Mouse (Mus musculus): ENCODE results near the gene Palm3. TPM values are rescaled to one million over a fixed set of nuclear protein-coding genes. Genes with fewer than 3 reads are reported as not detected.

Gene Palm3
- polyA plus RNA-seq, 1 experiment from 2014 or later: 1.2 TPM

DNA sequence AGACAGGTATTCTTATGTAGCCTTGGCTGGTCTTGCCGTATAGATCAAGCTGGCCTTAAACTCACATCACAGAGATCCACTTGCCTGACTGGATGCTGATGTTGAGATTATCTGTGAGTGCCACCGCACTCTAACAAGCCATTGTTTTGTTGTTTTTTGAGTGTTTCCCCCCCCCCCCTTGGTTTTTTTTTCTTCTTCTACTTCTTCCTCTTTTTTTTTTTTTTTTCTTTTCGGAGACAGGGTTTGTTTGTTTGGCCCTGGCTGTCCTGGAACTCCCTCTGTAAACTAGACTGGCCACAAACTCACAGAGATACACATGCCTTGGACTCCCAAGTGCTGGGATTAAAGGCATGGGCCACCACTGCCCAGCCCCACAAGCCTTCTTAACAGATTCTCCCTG, 27.2 kb upstream of the Palm3 start:
- 61% methylated on average over 3 of the region's 3 CpGs for WGBS
- peaks cover 20% of the 10 kb centered on the region for H3K36me3 ChIP-seq (ENCODE audit: control insufficient read depth, insufficient read depth, low read length)

DNA sequence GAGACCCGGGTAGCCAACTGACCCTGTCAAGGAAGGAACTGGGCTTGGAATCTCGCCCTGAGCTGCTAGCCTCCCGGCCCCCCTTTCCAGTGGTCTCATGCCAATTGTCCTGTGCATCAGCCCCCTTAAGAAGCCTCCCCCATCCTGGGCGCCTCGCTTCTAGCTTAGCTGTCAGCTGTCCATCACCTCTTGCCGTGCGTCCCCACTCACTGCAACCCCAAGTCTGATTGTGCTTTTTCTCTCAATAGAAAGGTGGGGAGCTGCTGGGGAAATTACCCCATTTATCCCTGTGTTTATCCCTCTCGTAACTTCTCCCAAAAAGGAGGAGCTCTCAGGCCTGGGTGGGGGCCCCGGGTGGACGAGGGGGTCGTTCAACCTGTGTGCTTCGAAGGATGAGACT, 25.3 kb upstream of the Palm3 start:
- H3K4me1 ChIP-seq (replicated peaks; ENCODE audit: control insufficient read depth, insufficient read depth, low read length): peaks cover 24% of the 10 kb centered on the region
- peak overlapping the region; percentile 96 for H3K4me2 ChIP-seq
- WGBS: 31% methylated on average over 12 of the region's 12 CpGs
- ATAC-seq (replicated peaks; ENCODE audit: low FRiP score) (no peak), DNase-seq (ENCODE audit: low spot score) (no peak)
- 0 out of 2 replicates have a peak, but pooled peaks cover 2% of the 10 kb centered on the region for H3K27me3 ChIP-seq (replicated peaks; ENCODE audit: control insufficient read depth, insufficient read depth, low read length)
- peaks cover 23% of the 10 kb centered on the region for H3K36me3 ChIP-seq (ENCODE audit: control insufficient read depth, insufficient read depth, low read length)
- H3K9ac ChIP-seq (ENCODE audit: low read depth, low read length): peak overlapping the region; percentile 96
- peak overlapping the region; percentile 92 for H3K4me3 ChIP-seq (ENCODE audit: low read depth, low read length)
- no peaks in the 10 kb centered on the region for H3K9me3 ChIP-seq (ENCODE audit: control insufficient read depth, low read length)
- peak overlapping the region; percentile 96 for H3K27ac ChIP-seq (ENCODE audit: low read depth, low read length)

More for the DNA sequence above, 27.2 kb upstream of the Palm3 start:
- DNase-seq (ENCODE audit: low spot score) (no peak), ATAC-seq (replicated peaks; ENCODE audit: low FRiP score) (no peak)
- Histone ChIP-seq H3K9ac (ENCODE audit: low read depth, low read length) (no peak overlapping the region), H3K27ac (ENCODE audit: low read depth, low read length) (no peak overlapping the region), H3K4me3 (ENCODE audit: low read depth, low read length) (no peak overlapping the region), H3K27me3 (replicated peaks; ENCODE audit: control insufficient read depth, insufficient read depth, low read length) (no peaks in the 10 kb centered on the region), H3K4me1 (replicated peaks; ENCODE audit: control insufficient read depth, insufficient read depth, low read length) (peaks cover 19% of the 10 kb centered on the region), H3K4me2 (no peak overlapping the region), H3K9me3 (ENCODE audit: control insufficient read depth, low read length) (no peaks in the 10 kb centered on the region)

- H3K9ac ChIP-seq (ENCODE audit: low read depth, low read length): peak overlapping the region; percentile 96
- H3K4me3 ChIP-seq (ENCODE audit: low read depth, low read length): peak overlapping the region; percentile 92
- H3K4me1 ChIP-seq (replicated peaks; ENCODE audit: control insufficient read depth, insufficient read depth, low read length): peaks cover 27% of the 10 kb centered on the region
- DNase-seq (ENCODE audit: low spot score) (peak; percentile 84), ATAC-seq (replicated peaks; ENCODE audit: low FRiP score) (peak; percentile 87)
- 0 out of 2 replicates have a peak, but pooled peaks cover 2% of the 10 kb centered on the region for H3K27me3 ChIP-seq (replicated peaks; ENCODE audit: control insufficient read depth, insufficient read depth, low read length)
- 2% methylated on average over 53 of the region's 103 CpGs for WGBS
- peak overlapping the region; percentile 96 for H3K4me2 ChIP-seq
- H3K9me3 ChIP-seq (ENCODE audit: control insufficient read depth, low read length): no peaks in the 10 kb centered on the region
- peaks cover 21% of the 10 kb centered on the region for H3K36me3 ChIP-seq (ENCODE audit: control insufficient read depth, insufficient read depth, low read length)
- H3K27ac ChIP-seq (ENCODE audit: low read depth, low read length): peak overlapping the region; percentile 96
These were observed 24.4 kb upstream of the Palm3 start for GRCm38 (mm10) chr8:83996567-83997505.

DNA sequence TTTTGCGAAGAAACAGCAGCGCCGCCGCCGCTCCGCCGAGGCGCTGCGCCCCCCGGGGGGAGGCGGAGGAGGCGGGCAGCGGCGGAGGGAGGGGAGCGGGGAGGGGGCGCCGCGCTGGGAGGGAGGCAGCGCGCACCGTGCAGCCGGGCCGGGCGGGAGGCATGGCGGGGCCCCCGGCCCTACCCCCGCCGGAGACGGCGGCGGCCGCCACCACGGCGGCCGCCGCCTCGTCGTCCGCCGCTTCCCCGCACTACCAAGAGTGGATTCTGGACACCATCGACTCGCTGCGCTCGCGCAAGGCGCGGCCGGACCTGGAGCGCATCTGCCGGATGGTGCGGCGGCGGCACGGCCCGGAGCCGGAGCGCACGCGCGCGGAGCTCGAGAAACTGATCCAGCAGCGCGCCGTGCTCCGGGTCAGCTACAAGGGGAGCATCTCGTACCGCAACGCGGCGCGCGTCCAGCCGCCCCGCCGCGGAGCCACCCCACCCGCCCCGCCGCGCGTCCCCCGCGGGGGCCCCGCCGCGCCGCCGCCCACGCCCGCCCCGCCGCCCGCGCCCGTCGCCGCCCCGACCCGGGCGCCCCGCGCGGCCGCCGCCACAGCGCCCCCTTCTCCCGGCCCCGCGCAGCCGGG, 23.6 kb upstream of the Palm3 start, which contains the start of gene Samd1:
Samd1 (plus strand) TSS at position 162 of the 631 bp plus-strand sequence.
- 0 out of 2 replicates have a peak, but pooled peaks cover 2% of the 10 kb centered on the region for H3K27me3 ChIP-seq (replicated peaks; ENCODE audit: control insufficient read depth, insufficient read depth, low read length)
- ATAC-seq (replicated peaks; ENCODE audit: low FRiP score) (no peak), DNase-seq (ENCODE audit: low spot score) (no peak)
- H3K9ac ChIP-seq (ENCODE audit: low read depth, low read length): peak within 1 kb of the TSS; percentile 96
- peak within 1 kb of the TSS; percentile 96 for H3K27ac ChIP-seq (ENCODE audit: low read depth, low read length)
- peak within 1 kb of the TSS; percentile 92 for H3K4me3 ChIP-seq (ENCODE audit: low read depth, low read length)
- H3K36me3 ChIP-seq (ENCODE audit: control insufficient read depth, insufficient read depth, low read length): peaks cover 18% of the 10 kb centered on the region
- H3K4me2 ChIP-seq: peak within 1 kb of the TSS; percentile 96
- peaks cover 20% of the 10 kb centered on the region for H3K4me1 ChIP-seq (replicated peaks; ENCODE audit: control insufficient read depth, insufficient read depth, low read length)
- WGBS: under 1% methylated on average over 44 of the region's 112 CpGs
- H3K9me3 ChIP-seq (ENCODE audit: control insufficient read depth, low read length): no peaks in the 10 kb centered on the region

DNA sequence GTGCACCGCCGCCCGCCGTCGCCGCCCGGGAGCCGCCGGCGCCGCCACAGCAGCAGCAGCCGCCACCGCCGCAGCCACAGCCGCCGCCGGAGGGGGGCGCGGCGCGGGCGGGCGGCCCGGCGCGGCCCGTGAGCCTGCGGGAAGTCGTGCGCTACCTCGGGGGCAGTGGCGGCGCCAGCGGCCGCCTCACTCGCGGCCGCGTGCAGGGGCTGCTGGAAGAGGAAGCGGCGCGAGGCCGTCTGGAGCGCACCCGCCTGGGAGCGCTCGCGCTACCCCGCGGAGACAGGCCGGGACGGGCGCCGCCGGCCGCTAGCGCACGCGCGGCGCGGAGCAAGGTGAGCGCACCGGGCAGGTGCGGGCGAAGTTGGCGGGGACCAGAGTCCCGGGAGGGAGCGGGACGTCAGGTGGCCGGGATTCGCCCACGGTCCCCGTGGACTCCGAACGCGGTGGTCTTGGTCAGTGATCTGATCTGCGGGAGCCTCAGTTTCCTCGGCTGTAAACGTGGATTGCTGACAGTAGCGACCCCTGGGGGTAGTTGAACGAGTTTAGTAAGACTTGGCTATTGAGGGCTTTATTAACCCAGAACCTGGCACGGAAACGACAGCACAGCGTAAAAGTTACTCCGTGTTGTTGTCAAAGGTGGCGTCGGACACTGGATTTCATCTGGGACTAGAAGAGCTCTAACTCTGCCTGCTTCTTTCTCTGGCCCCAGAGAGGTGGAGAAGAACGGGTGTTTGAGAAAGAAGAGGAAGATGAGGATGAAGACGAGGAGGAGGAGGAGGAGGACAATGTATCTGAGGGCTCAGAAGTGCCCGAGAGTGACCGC, 22.8 kb upstream of the Palm3 start:
- DNase-seq (ENCODE audit: low spot score) (peak; percentile 74), ATAC-seq (replicated peaks; ENCODE audit: low FRiP score) (peak; percentile 20)
- 0 out of 2 replicates have a peak, but pooled peaks cover 2% of the 10 kb centered on the region for H3K27me3 ChIP-seq (replicated peaks; ENCODE audit: control insufficient read depth, insufficient read depth, low read length)
- H3K4me3 ChIP-seq (ENCODE audit: low read depth, low read length): peak overlapping the region; percentile 92
- H3K27ac ChIP-seq (ENCODE audit: low read depth, low read length): peak overlapping the region; percentile 96
- H3K9me3 ChIP-seq (ENCODE audit: control insufficient read depth, low read length): no peaks in the 10 kb centered on the region
- H3K4me1 ChIP-seq (replicated peaks; ENCODE audit: control insufficient read depth, insufficient read depth, low read length): peaks cover 23% of the 10 kb centered on the region
- peak overlapping the region; percentile 74 for H3K4me2 ChIP-seq
- peak overlapping the region; percentile 96 for H3K9ac ChIP-seq (ENCODE audit: low read depth, low read length)
- H3K36me3 ChIP-seq (ENCODE audit: control insufficient read depth, insufficient read depth, low read length): peaks cover 18% of the 10 kb centered on the region
- WGBS: 1% methylated on average over 80 of the region's 92 CpGs

- Histone ChIP-seq H3K9me3 (ENCODE audit: control insufficient read depth, low read length) (no peaks in the 10 kb centered on the region), H3K4me1 (replicated peaks; ENCODE audit: control insufficient read depth, insufficient read depth, low read length) (peaks cover 24% of the 10 kb centered on the region), H3K27ac (ENCODE audit: low read depth, low read length) (no peak overlapping the region), H3K4me2 (peak overlapping the region; percentile 74), H3K9ac (ENCODE audit: low read depth, low read length) (peak overlapping the region; percentile 96), H3K36me3 (ENCODE audit: control insufficient read depth, insufficient read depth, low read length) (peaks cover 18% of the 10 kb centered on the region), H3K4me3 (ENCODE audit: low read depth, low read length) (peak overlapping the region; percentile 92), H3K27me3 (replicated peaks; ENCODE audit: control insufficient read depth, insufficient read depth, low read length) (0 out of 2 replicates have a peak, but pooled peaks cover 2% of the 10 kb centered on the region)
- WGBS: 71% methylated on average over 16 of the region's 16 CpGs
- ATAC-seq (replicated peaks; ENCODE audit: low FRiP score) (no peak), DNase-seq (ENCODE audit: low spot score) (no peak)
These were observed 22.1 kb upstream of the Palm3 start for GRCm38 (mm10) chr8:83999057-83999705.

- peaks cover 27% of the 10 kb centered on the region for H3K4me1 ChIP-seq (replicated peaks; ENCODE audit: control insufficient read depth, insufficient read depth, low read length)
- no peak overlapping the region for H3K9ac ChIP-seq (ENCODE audit: low read depth, low read length)
- no peak overlapping the region for H3K27ac ChIP-seq (ENCODE audit: low read depth, low read length)
- WGBS: 86% methylated on average over 2 of the region's 2 CpGs
- peak overlapping the region; percentile 92; the same call in 1 of the 2 replicates for H3K4me3 ChIP-seq (ENCODE audit: low read depth, low read length)
- peaks cover 18% of the 10 kb centered on the region for H3K36me3 ChIP-seq (ENCODE audit: control insufficient read depth, insufficient read depth, low read length)
- H3K4me2 ChIP-seq: peak overlapping the region; percentile 74
- no peak for ATAC-seq (replicated peaks; ENCODE audit: low FRiP score)
- H3K27me3 ChIP-seq (replicated peaks; ENCODE audit: control insufficient read depth, insufficient read depth, low read length): 0 out of 2 replicates have a peak, but pooled peaks cover 2% of the 10 kb centered on the region
- no peaks in the 10 kb centered on the region for H3K9me3 ChIP-seq (ENCODE audit: control insufficient read depth, low read length)
- DNase-seq (ENCODE audit: low spot score): no peak
These were observed 21.4 kb upstream of the Palm3 start for GRCm38 (mm10) chr8:83999825-84000224.

Measured in liver, embryonic 11.5 days (tissue).